Mouse (Mus musculus) CD4-positive, CD25-positive, alpha-beta regulatory T cell, adult 4 months (primary cell): Measurements from ENCODE around the gene P3h3. TPM values are rescaled to one million over a fixed set of nuclear protein-coding genes. Genes with fewer than 3 reads are reported as not detected.
"Not testable (repeated sequence)": the region's sequence is repeated elsewhere in the genome, so short reads cannot be mapped to it uniquely, and the experiment has no call there.

Experiments
- ATAC-seq: one replicate; pipeline ENCODE4 v1.8.0; 2017
- polyA plus RNA-seq, 2 experiments: library from polyadenylated mRNA; unstranded; fragments of 100-300 nt; shearing (Covaris generic); gene quantifications; one replicate each; pipeline ENCODE4 v1.2.1; 2017

The P3h3 gene
- polyA plus RNA-seq, 2 experiments from 2014 or later: 0.11 TPM; not detected in 1

- ATAC-seq: no peak
Measured at GRCm38 (mm10) chr6:124865766-124866362, 8.3 kb upstream of the P3h3 start.

DNA sequence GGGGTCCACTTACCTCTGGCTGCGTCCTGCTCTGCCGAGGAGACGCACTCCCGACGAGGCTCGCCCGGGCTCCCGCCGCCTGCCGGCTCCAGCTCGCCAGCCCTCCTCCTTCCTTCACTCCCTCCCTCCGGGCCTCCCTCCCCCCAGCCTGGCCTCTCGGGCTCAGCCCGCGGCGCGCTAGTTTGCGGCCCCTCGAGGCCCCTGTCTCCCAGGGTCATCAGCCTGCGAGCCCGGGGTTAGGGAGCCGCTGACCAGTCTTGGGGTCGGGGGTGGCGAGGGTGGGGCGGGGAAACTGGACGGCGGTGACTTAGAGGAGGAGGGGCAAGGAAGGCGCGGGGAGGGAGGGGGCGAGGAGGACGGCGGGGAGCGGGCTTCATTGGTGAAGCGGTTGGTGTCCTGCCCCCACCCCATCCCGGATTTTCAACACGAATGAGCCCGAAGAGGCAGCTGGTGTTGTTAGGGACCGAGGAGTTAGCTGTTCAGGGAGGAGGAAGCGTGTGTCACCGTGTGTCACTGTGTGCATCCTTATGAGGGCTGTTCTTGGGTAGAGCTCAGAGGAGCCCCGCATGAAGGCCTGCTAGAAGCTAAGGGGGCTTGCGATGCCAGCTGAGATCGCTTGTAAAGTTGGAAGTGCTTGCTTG, 6.2 kb upstream of the P3h3 start, which contains the start of gene Gpr162:
Gene Gpr162 (minus strand): TSS at position 326 of the 641 bp plus-strand sequence.
- peak; percentile 63 for ATAC-seq

DNA sequence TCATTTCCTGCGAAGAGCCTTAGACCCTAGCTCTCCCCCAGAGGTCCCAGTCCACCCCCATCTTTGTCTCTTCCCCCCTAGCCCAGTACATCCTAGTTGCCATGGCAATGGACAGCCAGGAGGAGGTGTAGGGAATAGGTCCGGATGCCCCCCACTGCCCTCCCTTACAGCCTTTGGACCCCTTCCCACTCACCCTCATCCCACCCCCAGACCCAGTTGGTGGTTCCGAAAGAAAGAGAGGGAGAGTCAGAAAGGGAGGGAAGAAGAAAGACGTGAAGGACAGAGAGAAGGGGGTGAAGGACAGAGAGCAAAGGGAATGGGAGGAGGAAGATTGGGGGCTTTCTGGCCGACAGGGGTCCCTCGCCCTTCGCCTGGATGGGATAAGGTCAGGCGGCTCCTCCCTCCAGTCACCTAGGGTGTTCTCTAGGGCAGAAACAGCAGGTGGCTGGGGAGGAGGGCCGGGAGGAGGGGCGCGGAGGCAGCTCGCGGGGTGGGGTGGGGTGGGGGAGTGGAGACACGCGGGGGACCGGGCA, 5.6 kb upstream of the P3h3 start:
- no peak for ATAC-seq

DNA sequence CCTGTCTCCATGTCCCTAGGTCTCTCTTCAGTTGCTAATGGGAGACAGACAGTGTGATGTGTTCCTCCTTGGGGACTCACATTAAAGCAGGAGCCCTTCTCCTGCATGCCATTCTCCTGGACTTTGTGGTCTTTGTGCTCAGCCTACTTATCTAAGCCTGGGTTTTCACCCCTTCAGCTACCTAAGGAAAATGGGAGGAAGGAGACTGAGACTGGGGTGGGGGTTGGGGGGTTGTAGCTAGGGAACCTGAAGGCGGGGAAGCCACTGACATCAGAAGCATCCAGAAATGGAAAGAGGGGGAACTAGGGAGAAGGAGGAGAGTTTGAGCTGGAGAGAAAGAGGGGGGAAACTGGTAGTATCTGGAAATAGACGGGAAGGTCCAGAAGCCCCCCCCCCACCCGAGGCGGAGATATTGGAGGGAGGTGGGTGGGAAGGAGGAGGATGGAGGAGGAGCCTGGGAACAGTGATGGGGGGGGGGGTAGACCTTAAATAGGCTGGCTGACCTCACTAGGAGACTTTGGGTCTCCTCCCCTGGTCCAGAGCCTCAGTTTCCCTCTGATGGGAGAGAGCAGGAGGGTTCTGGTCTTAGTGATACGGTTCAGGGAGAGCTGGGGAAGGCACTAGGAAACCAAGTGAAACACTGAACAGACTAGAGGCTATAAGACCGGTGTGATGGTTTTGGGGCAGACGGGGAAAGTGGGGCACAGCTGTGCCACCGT, 5.0 kb upstream of the P3h3 start:
- no peak for ATAC-seq

DNA sequence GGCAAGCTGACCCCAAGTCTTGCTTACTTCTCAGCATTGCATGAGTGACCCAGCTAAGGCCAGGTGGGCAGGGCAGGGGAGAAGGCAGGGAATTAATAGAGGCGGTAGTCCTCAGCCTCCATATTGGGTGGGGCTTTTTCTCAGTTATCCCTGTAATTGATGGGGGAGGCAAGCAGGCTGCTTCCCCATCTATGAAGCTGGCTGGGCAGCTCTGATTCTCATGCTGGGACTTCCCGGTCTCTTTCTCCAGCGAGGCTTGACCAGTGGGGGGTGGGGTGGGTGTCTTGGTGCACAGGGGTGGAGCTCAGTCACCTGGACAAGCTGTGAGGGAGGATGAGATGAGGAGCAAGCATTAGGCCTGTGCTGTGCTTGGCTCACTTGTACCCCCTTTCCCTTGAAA, 4.2 kb upstream of the P3h3 start:
- ATAC-seq: no peak

DNA sequence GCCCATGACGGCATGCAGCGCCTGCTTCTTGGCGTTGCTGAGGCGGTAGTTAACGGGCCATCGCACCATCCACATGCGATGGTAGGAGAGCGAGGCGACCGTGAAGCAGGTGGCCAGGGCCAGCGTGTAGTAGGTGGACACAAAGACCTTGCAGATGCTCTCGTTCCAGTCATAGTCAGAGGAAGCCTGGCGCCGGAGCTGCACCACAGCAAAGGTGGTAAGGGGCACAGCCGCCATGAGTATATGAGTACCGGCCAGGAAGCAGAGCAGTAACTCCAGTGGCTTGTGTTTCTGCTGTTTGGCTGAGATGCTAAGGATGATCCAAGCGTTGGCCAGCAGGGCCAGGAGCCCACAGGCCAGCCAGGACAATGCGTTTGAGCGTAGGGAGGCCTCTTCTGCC, 3.7 kb upstream of the P3h3 start:
- ATAC-seq: no peak

GRCm38 (mm10) chr6:124860511-124860910, 3.0 kb upstream of the P3h3 start:
- ATAC-seq: no peak

DNA sequence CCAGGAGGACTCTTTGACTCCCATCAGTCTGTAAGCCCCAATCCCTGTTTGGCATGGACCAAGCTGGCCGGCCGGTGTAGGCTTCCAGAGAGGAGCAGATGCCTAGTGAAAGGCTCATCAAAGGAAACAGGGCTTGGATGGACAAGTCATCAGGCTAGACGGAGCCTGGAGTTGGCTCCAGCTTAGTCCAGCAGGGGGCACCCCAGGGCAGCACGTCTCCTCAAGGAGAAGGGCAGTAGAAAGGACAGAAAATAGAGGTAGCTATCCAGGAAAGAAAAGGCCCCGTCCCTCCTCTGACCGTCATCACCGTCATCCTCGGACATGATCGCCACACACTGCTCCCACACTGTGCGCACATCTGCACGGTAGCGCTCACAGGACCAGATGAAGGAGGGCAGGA, 2.2 kb upstream of the P3h3 start:
- ATAC-seq: peak; percentile 45

DNA sequence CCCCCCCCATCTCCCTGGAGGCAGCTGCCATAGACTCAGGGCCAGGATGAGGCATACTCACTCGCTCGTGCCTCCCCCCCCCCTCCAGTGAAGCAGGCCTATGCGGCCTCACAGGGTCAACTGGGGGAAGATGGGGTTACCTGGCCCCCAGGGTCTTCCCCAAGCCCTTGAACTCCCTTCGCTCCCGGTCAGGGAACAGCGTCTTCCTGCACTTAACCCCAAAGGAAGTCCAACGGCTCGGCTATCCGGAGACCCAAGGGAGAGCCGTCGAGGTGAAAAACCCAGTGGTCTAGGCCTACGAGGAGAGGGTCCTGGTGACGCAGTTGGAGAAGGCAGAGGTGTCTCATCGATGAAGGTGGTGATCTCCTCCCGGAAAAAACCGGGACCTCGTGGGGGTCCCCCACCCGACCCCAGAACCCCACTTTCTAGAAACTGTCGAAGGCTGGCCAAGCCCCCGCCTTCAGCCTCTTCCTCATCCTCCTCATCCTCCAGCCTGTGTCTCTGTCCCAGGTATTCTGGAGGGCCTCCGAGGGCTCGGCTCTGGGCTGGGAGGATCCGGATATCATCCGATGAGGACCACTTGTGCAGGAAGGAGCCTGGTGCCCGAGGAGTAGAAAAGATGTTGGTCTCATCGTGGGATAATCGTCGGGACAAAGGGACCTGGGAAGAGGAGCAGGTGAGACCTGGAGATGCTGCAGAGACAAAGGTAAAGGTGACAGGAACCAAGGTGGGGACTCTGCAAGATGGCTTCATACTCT, 1.2 kb upstream of the P3h3 start:
- no peak for ATAC-seq

DNA sequence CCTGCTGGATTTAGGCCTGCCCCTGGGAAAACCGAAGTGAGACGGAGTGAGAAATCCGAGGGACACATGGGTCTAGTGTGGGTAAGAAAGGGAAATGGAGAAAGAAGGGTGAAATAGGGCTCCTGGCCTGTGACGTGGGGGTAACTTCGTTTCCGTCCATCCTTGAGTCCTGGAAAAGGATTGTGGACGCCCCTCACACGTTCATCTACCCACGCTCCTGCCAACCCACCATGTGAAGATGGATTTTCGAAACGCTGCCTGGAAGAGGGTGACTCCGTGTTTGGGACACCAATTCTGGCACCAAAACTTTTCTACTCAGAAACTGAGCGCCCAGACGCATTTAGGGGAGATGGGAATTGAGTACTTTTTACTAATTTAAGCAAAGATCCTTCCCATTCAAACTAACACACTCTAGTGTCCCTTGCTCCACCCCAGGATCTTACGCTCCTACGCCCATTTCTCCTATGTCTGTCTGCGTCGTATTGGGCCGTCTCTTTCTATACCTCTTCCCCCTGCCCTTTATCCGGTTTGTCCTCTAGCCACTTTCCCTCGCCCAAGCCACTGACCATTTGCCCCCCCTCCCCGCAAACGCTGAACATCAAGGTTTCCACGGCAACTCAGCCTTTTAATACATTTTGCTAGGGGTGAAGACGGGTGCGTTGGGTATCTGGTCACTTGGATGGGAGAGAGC, 433 bp upstream of the P3h3 start:
- no peak for ATAC-seq

DNA sequence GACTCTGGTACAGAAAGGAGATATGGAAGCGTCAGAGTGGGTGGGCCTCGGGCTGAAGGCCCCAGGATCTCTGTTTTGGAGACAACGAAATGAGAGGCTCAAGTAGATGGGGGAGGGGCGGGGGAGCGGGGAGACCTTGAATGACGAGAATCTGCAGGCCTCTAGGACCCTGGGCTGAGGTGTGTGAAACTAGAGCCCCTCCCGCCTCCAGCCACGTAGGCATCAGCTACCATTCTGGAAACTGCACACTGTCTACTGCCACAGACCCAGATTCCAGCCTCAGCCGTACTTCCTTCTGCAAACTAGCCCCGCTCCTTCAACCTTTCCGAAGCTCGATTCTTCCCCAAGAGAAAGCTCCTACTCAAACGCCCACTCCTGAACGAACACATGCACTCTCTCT, 1.2 kb downstream of the P3h3 start:
- ATAC-seq: peak; percentile 5

DNA sequence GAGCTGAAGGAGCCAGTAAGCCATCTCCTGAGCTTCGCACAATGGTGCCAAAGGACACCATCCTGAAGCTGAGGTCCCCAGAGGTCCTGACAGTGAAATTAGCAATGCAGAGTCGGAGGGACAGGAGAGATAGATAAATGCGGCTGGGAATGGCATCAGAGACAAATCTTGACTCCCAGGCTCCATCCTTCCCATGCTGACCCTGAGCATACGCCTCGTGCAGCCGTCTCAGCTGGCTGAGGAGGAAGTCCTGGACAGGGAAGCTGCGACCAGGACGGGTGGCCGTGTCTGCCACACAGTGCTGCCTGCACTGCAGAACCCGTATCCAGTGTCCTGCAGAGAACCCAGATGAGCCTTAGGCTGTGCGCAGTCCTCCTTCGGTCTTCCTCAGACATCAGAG, 2.9 kb downstream of the P3h3 start:
- no peak for ATAC-seq

DNA sequence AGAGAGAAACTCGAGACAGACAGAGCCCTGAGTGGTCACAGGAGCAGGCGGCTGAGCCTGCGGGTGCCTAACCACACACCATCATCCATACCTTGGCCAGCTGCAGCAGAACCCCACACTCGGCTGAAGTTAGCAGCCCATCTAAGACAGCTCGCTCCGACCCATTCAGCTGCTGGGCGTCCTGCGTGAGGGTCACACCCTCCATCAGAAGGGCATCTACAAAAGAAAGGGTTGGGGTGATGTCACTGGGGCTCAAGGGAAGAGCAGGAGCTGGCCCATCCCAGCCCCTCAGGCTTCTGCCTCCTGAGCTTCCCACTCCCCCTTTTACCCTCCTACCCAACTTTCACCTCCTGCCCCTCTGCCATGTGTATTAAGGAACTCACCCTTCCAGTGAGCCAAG, 7.0 kb downstream of the P3h3 start:
- ATAC-seq: no peak

- ATAC-seq: peak; percentile 95
Measured at GRCm38 (mm10) chr6:124847305-124847704, 10.2 kb downstream of the P3h3 start.

DNA sequence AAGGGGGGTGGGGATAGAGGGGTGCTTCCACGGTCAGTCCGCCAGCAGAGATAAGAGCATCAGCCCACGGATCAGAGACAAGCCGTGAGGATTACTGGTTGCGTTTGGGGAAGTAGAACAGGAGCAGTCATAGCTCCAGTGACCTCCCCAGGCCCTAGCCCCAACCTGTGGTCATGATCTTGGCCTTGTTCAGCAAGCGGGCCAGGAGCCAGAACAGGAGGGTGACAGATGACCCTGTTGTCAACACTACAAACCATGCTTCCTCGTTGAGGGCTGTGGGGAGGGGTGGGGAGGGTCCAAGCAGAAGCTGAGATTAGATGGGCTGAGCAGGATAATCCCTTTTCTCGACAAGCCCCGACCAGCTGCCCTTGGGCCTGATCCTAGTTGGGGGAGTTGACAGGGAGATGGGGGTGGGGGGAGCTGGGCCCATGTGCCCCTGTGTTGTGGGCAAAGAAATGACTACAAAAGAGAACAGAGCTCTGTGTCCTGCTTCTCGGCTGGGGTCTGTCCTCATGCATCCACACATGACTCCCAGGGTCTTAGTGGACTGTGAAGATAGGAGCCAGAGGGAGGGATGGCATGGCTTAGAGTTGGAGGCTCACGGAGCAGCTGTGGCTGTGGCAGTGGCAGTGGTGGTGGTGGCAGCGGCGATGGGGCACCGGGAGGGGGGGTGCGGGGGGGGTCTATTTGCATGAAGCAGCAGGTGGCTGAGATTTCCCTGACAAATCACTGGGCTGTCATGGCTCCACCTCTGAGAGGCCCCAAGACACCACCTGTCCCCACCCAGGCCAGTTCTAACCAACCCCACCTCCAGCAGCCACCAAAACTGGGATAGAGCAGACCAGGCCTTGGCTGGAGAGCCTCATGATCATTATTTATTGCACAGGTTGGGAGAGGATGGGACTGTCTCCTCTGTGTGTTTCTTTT, 17.0 kb downstream of the P3h3 start, which contains the start of gene Gnb3:
Gene Gnb3 (minus strand): TSS at position 35 of the 927 bp plus-strand sequence.
- no peak for ATAC-seq

- no peak for ATAC-seq
Measured at GRCm38 (mm10) chr6:124839805-124840204, 17.7 kb downstream of the P3h3 start.

- ATAC-seq: no peak
Measured at GRCm38 (mm10) chr6:124836411-124836810, 21.1 kb downstream of the P3h3 start.

DNA sequence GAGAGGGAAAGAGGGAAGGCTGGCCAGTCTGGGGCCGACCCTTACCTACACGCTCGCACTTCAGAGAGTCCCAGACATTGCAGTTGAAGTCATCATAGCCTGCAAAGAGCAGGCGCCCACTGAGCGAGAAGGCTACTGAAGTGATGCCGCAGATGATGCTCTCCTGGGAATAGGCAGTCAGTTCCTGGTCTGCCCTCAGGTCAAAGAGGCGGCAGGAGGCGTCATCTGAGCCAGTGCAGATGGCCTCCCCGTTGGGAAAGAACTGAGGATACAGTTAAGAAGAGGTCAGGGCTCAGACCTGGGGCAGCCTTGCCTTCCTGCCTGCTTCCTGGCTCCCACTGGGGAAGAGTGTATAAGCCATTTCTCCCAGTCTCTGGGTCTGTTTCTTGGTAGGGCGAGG, 22.0 kb downstream of the P3h3 start:
- no peak for ATAC-seq

GRCm38 (mm10) chr6:124834512-124835081, 23.0 kb downstream of the P3h3 start:
- ATAC-seq: no peak

DNA sequence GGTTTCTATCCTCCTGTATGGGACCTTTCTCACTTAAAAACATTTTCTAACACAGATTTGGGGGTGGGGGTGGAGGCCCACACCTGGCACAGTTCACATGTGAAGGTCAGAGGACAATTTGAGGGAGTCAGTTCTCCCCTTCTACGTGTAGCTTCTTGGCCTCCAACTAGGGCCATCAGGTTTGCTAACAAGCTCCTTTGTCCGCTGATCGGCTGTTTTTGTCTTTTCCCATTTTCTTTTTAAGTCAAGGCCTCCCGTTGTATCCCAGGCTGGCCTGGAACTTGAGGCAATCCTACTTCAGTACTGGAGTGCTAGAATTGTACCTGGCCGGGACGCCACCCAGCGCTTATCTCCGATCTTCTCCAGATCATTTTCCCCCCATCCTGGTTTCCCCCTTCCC, 25.9 kb downstream of the P3h3 start:
- no peak for ATAC-seq

GRCm38 (mm10) chr6:124831199-124831598, 26.4 kb downstream of the P3h3 start:
- ATAC-seq: not testable (repeated sequence)
